Comparison of ENCODE assay signal across 9 mouse cellular contexts in genomic region chr15:82255944-82256383, GRCm38 (mm10). TPM values are rescaled to one million over a fixed set of nuclear protein-coding genes. Genes with fewer than 3 reads are reported as not detected.
DNase-seq lines count a peak whose midpoint lies in the region; ATAC-seq lines count a peak whose summit lies in the region.
"Had no signal": no experiment of that assay in that cellular context is flagged by ENCODE, and none has a peak within 500 bp of the region (broad histone marks: within the 10 kb centered on the region; RNA-seq: fewer than 3 reads in every experiment).

No protein-coding gene starts in this region.

- H3K27me3 ChIP-seq in hindbrain, embryonic 15.5 days = no peaks in the 10 kb centered on the region
- no peaks in the 10 kb centered on the region for H3K27me3 ChIP-seq in midbrain, embryonic 11.5 days (ENCODE audit: control insufficient read depth, insufficient read depth, low read length)

- intact Hi-C loops in heart, postnatal 36 days (cut with DNase I) = no loop called here

- WGBS in hindbrain, embryonic 15.5 days = 4% methylated on average over 10 of the region's 10 CpGs
- 14% methylated on average over 10 of the region's 10 CpGs for WGBS in midbrain, embryonic 11.5 days

- peaks cover 31% of the 10 kb centered on the region for H3K4me1 ChIP-seq in hindbrain, embryonic 15.5 days (replicated peaks)
- peaks cover 9% of the 10 kb centered on the region for H3K4me1 ChIP-seq in midbrain, embryonic 11.5 days (ENCODE audit: control insufficient read depth, insufficient read depth, low read length)

- peak overlapping the region; percentile 92 for H3K27ac ChIP-seq in hindbrain, embryonic 15.5 days (replicated peaks)
- peak overlapping the region; percentile 50 for H3K27ac ChIP-seq in midbrain, embryonic 11.5 days (ENCODE audit: low read depth, low read length)
- H3K27ac ChIP-seq: liver, embryonic 14.5 days had no signal

- DNase-seq in embryo, embryonic 10.5 days (ENCODE audit: low spot score) = peak; percentile 53
- DNase-seq in midbrain, embryonic 11.5 days (ENCODE audit: low spot score, missing footprints) = peak; percentile 92
- no peak for DNase-seq in adrenal gland, postnatal 4 days (ENCODE audit: low spot score in 2 of 2)
- DNase-seq in kidney, postnatal 36 days = no peak
- DNase-seq in thymus, adult 18-20 months = no peak
- no peak for DNase-seq in heart, postnatal 36 days

- ATAC-seq in cerebellum, adult (ENCODE audit: insufficient number of reproducible peaks, low FRiP score, low TSS enrichment) = peak; percentile 78
- ATAC-seq in hindbrain, embryonic 15.5 days (ENCODE audit: low FRiP score, low read depth) = peak; percentile 93
- peak; percentile 84 for ATAC-seq in midbrain, embryonic 11.5 days (ENCODE audit: low FRiP score)

- H3K9ac ChIP-seq in hindbrain, embryonic 15.5 days = peak overlapping the region; percentile 62
- H3K9ac ChIP-seq in midbrain, embryonic 11.5 days (ENCODE audit: low read length) = peak overlapping the region; percentile 37; the same call in 1 of the 2 replicates
- H3K9ac ChIP-seq: liver, embryonic 14.5 days had no signal

- H3K36me3 ChIP-seq in hindbrain, embryonic 15.5 days = no peaks in the 10 kb centered on the region
- H3K36me3 ChIP-seq in midbrain, embryonic 11.5 days (ENCODE audit: control insufficient read depth, insufficient read depth, low read length) = no peaks in the 10 kb centered on the region

- H3K4me3 ChIP-seq in hindbrain, embryonic 15.5 days = peak overlapping the region; percentile 61
- H3K4me3 ChIP-seq in midbrain, embryonic 11.5 days (ENCODE audit: low read depth, low read length) = peak overlapping the region; percentile 13

- no peaks in the 10 kb centered on the region for H3K9me3 ChIP-seq in hindbrain, embryonic 15.5 days
- no peaks in the 10 kb centered on the region for H3K9me3 ChIP-seq in midbrain, embryonic 11.5 days (ENCODE audit: control insufficient read depth, low read length)

- H3K4me2 ChIP-seq in hindbrain, embryonic 15.5 days = peak overlapping the region; percentile 70
- peak overlapping the region; percentile 35 for H3K4me2 ChIP-seq in midbrain, embryonic 11.5 days

RNA-seq across cellular contexts. Expression of gene 1500009C09Rik, which starts 3.8 kb away (rescaled TPM):
- 15.9 and 16.6 TPM in 2 replicates for polyA plus RNA-seq in hindbrain, embryonic 15.5 days (2015; fragmentation: Nextera tagmentation; extraction: Ambion mirVana)
- 1.0 and 1.4 TPM in 2 replicates for polyA plus RNA-seq in midbrain, embryonic 11.5 days (2014; fragmentation: Nextera tagmentation; extraction: Ambion mirVana)
- total RNA-seq in adrenal gland, postnatal 4 days (2021) = under 1 TPM; 0.40 to 0.56 TPM
- not detected for total RNA-seq in heart, postnatal 36 days (2021)

RNA-seq across cellular contexts. Expression of gene Cenpm, which starts 11.4 kb away (rescaled TPM):
- 24.0 and 25.4 TPM in 2 replicates for polyA plus RNA-seq in hindbrain, embryonic 15.5 days (2015; fragmentation: Nextera tagmentation; extraction: Ambion mirVana)
- 79.2 and 89.1 TPM in 2 replicates for polyA plus RNA-seq in midbrain, embryonic 11.5 days (2014; fragmentation: Nextera tagmentation; extraction: Ambion mirVana)
- total RNA-seq in adrenal gland, postnatal 4 days (2021) = 10 to 100 TPM; 12.8 to 16.8 TPM
- under 1 TPM; 0.42 to 0.51 TPM for total RNA-seq in heart, postnatal 36 days (2021)

RNA-seq across cellular contexts. Expression of gene Sept3, which starts 18.7 kb away (rescaled TPM):
- polyA plus RNA-seq in hindbrain, embryonic 15.5 days (2015; fragmentation: Nextera tagmentation; extraction: Ambion mirVana) = 374 and 408 TPM in 2 replicates
- 163 and 169 TPM in 2 replicates for polyA plus RNA-seq in midbrain, embryonic 11.5 days (2014; fragmentation: Nextera tagmentation; extraction: Ambion mirVana)
- 10 to 100 TPM; 13.3 to 17.7 TPM for total RNA-seq in adrenal gland, postnatal 4 days (2021)
- under 1 TPM; 0.35 to 0.36 TPM for total RNA-seq in heart, postnatal 36 days (2021)

RNA-seq across cellular contexts. Expression of gene Tnfrsf13c, which starts 31.8 kb away (rescaled TPM):
- polyA plus RNA-seq in hindbrain, embryonic 15.5 days (2015; fragmentation: Nextera tagmentation; extraction: Ambion mirVana) = 0.37 and 0.69 TPM in 2 replicates
- 0.07 and 0.17 TPM in 2 replicates for polyA plus RNA-seq in midbrain, embryonic 11.5 days (2014; fragmentation: Nextera tagmentation; extraction: Ambion mirVana)
- total RNA-seq in adrenal gland, postnatal 4 days (2021) = 1 to 10 TPM in 1 of 2 experiments, under 1 TPM in 1; 0.65 to 1.5 TPM
- total RNA-seq in heart, postnatal 36 days (2021) = under 1 TPM; 0.28 to 0.30 TPM

RNA-seq across cellular contexts. Expression of gene Wbp2nl, which starts 42.8 kb away (rescaled TPM):
- polyA plus RNA-seq in hindbrain, embryonic 15.5 days (2015; fragmentation: Nextera tagmentation; extraction: Ambion mirVana) = 0.10 and 0.29 TPM in 2 replicates
- polyA plus RNA-seq in midbrain, embryonic 11.5 days (2014; fragmentation: Nextera tagmentation; extraction: Ambion mirVana) = 0.11 TPM in 1 of 2 replicates, not detected in the other
- total RNA-seq in adrenal gland, postnatal 4 days (2021) = under 1 TPM; 0.34 to 0.37 TPM
- not detected for total RNA-seq in heart, postnatal 36 days (2021)

Comparison
In these comparisons a context has a peak if more than half of its experiments do, and no peak if none do; other contexts are left out.
1. DNase-seq: peak in embryo, embryonic 10.5 days (single experiment) and midbrain, embryonic 11.5 days (single experiment); none in adrenal gland, postnatal 4 days (0 of 2), kidney, postnatal 36 days (0 of 2), thymus, adult 18-20 months (0 of 2) and heart, postnatal 36 days (0 of 2).
2. RNA of gene Cenpm, which starts 11.4 kb away (total RNA-seq): 12.8 to 16.8 TPM in adrenal gland, postnatal 4 days; 0.42 to 0.51 TPM in heart, postnatal 36 days; every median in the first group is over 4 times any median in the second.
3. RNA of gene Sept3, which starts 18.7 kb away (total RNA-seq): 13.3 to 17.7 TPM in adrenal gland, postnatal 4 days; 0.35 to 0.36 TPM in heart, postnatal 36 days; every median in the first group is over 10 times any median in the second.
4. Peak in every context shown above with its lines, with median percentiles within 50 percentile points of each other: ATAC-seq.